Mouse (Mus musculus): Measurements from ENCODE around the gene Gpsm1. TPM values are rescaled to one million over a fixed set of nuclear protein-coding genes. Genes with fewer than 3 reads are reported as not detected.

Gene Gpsm1
- 25.9 TPM for total RNA-seq (2023)

DNA sequence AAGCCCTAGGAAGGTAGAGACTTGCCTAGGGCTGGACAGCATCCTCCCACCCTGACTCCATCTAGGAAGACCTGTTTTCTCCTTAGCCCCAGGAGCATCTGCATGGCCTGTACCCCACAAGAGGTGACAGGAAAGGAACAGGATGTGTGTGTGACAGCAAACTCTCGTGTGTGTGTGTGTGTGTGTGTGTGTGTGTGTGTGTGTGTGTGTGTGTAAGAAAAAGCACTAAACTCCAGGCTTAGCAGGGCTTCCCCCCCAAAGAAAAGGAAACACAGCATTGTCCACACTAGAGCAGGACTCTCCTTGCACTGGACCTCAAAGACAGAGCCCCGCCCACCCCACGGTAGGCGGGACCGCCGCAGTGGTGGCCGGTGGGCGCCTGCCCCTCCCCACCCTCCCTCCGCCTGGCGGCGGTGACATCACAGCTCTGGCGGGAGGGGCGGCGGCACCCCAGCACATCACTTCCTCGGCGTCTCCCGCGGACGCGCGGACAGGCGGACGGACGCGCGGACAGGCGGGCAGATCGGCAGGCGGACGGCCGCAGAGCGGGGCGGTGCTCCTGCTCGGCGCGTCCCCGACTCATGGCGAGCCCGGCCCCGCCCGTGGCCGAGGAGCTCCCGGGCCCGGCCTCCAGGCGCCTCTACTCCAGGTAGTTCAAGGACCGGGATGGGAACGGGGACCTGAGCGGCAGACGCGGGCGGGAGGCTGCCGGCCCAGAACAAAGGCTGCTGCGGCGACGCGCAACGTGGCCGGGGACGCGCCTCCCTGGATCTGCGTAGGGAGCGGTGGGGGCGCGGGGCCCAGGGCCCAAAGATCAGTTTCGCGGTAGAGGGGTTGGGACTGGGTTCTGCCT is at the start of gene Gpsm1:
Gene Gpsm1, plus strand, starts transcription at position 444 of the 853 bp plus-strand sequence.

DNA sequence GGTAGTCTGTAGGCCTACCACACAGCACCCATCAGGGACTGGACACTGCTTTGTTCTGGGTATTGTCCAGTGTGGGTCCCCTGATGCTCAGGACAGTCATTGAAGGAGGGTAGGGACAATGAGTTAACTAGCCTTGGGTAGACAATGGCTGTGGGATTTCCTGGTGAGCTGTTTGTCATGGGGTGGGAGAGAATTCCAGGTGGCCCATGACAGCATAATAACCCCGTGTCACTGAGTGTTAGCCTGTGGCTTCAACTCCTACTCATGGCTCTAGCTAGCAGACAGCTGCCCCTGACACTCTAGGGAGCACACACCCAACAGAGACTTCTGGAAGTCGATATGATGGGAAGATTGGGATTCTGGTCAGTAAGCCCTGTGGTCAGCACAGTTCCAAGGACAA is 20.9 kb upstream of the Gpsm1 start, which contains the start of gene Ccdc187:
Gene Ccdc187, minus strand, starts transcription at position 101 of the 400 bp plus-strand sequence.

DNA sequence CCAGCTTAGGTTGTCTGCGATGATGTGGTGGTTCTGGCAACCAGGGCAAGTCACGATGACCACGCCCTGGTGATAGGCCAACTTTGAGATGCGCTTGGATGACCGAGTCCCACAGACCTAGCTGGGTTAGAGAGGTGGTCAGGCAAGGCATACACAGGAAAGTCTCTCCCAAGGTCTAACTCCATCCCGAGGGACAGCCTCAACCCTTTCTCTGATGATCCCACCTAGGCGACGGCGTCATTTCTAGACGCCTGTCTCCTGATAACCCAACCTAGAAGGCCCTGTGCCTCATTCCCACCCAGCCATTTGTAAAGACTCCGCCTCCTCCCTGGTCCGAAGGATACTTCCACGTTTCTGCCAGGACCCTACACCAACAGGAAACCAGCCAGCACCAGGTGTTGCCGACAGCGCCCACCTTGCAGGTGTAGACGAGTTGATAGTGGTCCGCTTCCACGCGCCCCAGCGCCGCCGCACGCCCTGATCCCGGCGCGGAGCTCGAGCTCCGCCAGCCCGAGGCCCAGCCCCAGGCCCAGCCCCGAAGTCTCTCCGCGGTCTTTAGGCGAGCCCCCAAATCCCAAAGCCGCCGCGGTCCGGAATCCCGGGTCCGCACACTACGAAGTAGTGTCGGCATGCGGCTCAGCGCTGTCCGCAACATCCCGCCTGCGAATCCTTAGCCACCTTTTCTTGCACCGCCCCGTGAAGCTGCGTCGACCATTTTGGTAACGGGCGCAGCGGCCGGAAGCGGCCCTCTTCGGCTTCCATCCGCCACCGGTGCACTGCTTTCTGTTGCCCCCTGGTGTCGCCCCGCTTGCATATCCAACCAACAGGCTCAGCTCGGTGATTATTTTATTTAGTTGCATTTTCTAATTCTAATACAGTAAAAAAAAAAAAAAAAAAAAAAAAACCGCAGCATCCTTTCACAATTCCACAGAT is 36.3 kb downstream of the Gpsm1 start, which contains the start of gene Dnlz:
Gene Dnlz, minus strand, starts transcription at position 753 of the 933 bp plus-strand sequence.

DNA sequence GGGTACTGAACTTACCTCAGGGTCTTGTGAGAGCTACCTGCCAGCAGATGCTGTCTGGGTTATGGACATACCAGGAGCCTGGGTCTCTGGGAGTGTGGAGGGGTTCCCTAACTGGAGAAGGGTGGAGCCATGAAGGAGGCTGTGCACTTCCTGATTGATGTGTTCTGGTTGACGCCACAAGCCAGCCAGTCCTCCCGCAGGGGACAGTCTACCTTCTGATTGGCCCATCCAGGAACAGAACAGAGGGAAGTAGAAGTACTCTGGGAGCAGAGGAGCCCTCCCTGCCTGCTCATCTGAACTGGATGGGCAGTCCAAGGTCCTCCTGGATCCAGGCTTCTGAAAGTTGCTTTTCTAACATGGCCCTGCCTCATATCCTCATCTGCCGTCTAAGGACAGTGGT is 45.5 kb downstream of the Gpsm1 start, which contains the start of gene Card9:
Gene Card9, minus strand, starts transcription at position 147 of the 400 bp plus-strand sequence.

DNA sequence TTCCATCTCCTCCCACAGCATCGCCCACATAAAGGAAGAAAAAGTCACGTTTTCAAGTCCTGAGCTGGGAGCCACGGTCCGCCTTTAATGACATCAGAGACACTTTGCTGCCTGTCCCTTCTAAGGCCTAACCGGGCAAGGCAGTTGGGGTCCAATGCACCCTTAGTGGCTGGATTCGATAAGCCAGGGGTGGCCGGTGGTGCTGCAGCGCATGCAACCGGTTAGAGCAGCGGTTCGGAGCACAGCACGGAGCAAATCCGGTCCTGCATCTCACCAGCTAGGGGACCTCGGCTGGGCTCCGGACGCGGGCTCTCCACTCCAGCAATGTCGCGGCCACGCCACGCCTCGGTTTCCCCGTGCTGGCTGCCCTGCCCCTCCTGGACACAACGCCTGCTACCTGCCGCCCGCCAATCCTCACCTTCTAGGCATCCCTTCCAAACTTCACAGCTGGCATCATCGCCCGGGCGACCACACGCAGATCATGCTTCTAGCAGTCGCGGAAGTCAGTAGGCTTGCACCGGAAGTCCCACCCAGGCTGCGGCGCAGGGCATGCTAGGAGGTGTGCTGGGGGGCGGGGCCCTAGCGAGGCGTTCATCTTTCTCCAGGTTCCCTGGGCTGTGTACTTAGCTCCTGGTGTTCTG is 64.9 kb downstream of the Gpsm1 start, which contains the start of gene Snapc4:
Gene Snapc4, minus strand, starts transcription at position 523 of the 641 bp plus-strand sequence.

DNA sequence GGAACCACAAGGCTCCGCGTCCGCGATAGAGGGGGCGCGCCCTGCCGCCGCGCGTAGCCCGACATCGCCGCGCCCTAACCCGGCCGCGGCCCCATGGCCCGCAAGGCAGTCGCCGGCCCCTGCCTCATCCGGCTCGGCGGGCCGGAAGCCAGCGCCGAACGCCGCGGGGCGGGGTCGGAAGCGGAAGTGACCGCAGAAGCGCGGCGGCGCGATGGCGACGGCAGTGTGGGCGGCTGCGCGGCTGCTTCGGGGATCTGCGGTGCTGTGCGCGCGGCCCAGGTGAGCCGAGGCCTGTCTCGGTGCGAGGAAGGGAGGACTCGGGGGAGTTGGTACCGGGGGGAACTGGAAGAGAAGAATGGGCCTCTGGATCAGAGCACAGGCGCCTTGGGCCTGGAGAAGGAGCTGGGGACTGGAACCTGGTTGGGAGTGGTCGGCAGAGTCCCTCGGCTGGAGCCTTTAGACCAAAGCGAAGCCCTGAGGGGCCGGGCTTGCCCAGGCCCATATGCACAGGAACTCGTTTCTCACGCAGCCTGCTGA is 73.9 kb downstream of the Gpsm1 start, which contains the start of the genes Entr1 and Pmpca:
Gene Entr1, minus strand, starts transcription at position 163 of the 537 bp plus-strand sequence.
Gene Pmpca, plus strand, starts transcription at position 186 of the 537 bp plus-strand sequence.

Other genes starting within 250 kb of the Gpsm1 start
- gene Nacc2, start 192.3 kb upstream of the Gpsm1 start, total RNA-seq (2023), result 5.2 TPM
- not detected for gene Lhx3, start 107.2 kb upstream of the Gpsm1 start, total RNA-seq (2023)
- 6.4 TPM for gene Qsox2, start 78.0 kb upstream of the Gpsm1 start, total RNA-seq (2023)
- gene Ccdc187, start 21.0 kb upstream of the Gpsm1 start, total RNA-seq (2023), result not detected
- gene Dnlz, start 36.6 kb downstream of the Gpsm1 start, total RNA-seq (2023), result 9.5 TPM
- gene Card9, start 45.4 kb downstream of the Gpsm1 start, total RNA-seq (2023), result 5.3 TPM
- 104 TPM for gene Snapc4, start 65.1 kb downstream of the Gpsm1 start, total RNA-seq (2023)
- 124 TPM for gene Entr1, start 73.8 kb downstream of the Gpsm1 start, total RNA-seq (2023)
- gene Pmpca, start 73.8 kb downstream of the Gpsm1 start, total RNA-seq (2023), result 76.4 TPM
- gene Inpp5e, start 93.7 kb downstream of the Gpsm1 start, total RNA-seq (2023), result 22.7 TPM
- 93.1 TPM for gene Sec16a, start 129.7 kb downstream of the Gpsm1 start, total RNA-seq (2023)
- gene Notch1, start 201.1 kb downstream of the Gpsm1 start, total RNA-seq (2023), result 110 TPM

All from CD4-positive naive resting alpha-beta T cell, adult 76 days (primary cell).